Mouse (Mus musculus) G1E (cell line): ENCODE measurements around the gene Gpr179. TPM values are rescaled to one million over a fixed set of nuclear protein-coding genes. Genes with fewer than 3 reads are reported as not detected.

Experiments
- ATAC-seq: 2 replicates; pipeline ENCODE4 v1.8.0; 2016; ENCODE audit warnings: mild to moderate bottlenecking; ENCODE audit not compliant: insufficient number of reproducible peaks, poor library complexity, low FRiP score, severe bottlenecking; ENCODE audit errors: extremely low read depth
- DNase-seq: peaks from one replicate; pipeline ENCODE4 v3.0.0; 2012; ENCODE audit warnings: low spot score
- H3K27me3 ChIP-seq: 2 replicates; pipeline ENCODE4 v1.6.1; 2012; ENCODE audit warnings: mild to moderate bottlenecking, low read length, inconsistent platforms; ENCODE audit not compliant: insufficient read depth
- H3K36me3 ChIP-seq: replicated peaks from 2 replicates; pipeline ENCODE3; 2012; ENCODE audit warnings: mild to moderate bottlenecking, inconsistent platforms
- H3K4me1 ChIP-seq: 2 replicates; pipeline ENCODE4 v1.6.1; 2012; ENCODE audit warnings: low read depth, low read length, inconsistent platforms, mixed read lengths; ENCODE audit not compliant: insufficient read depth
- H3K4me3 ChIP-seq: 2 replicates; pipeline ENCODE4 v1.5.1; 2012; ENCODE audit warnings: low read depth, mild to moderate bottlenecking, inconsistent platforms, low read length, moderate library complexity, mixed read lengths
- H3K9me3 ChIP-seq: replicated peaks from 2 replicates; pipeline ENCODE4 v1.6.1; 2012; ENCODE audit warnings: inconsistent platforms
- CTCF ChIP-seq: IDR thresholded peaks from 2 replicates; pipeline ENCODE4 v1.5.1; 2012; ENCODE audit warnings: low read depth, low read length, inconsistent platforms, mixed read lengths
- GATA1 ChIP-seq: IDR thresholded peaks from 2 replicates; pipeline ENCODE4 v1.6.1; 2012; ENCODE audit warnings: borderline replicate concordance, low read length, inconsistent platforms, mixed read lengths
- GATA2 ChIP-seq: IDR thresholded peaks from 2 replicates; pipeline ENCODE4 v1.6.1; 2012; ENCODE audit warnings: low read depth, low read length, inconsistent platforms, borderline replicate concordance
- POLR2AphosphoS5 ChIP-seq: IDR thresholded peaks from 2 replicates; pipeline ENCODE4 v1.6.1; 2012; ENCODE audit warnings: low read depth, low read length, inconsistent platforms; ENCODE audit not compliant: insufficient replicate concordance
- TAL1 ChIP-seq: conservative IDR thresholded peaks from 2 replicates; pipeline ENCODE4 v1.6.1; 2012; ENCODE audit warnings: low read depth, low read length, inconsistent platforms, mixed read lengths
- polyA plus RNA-seq: library from polyadenylated mRNA; stranded (reverse); fragments of >175 nt; gene quantifications from 2 replicates; pipeline ENCODE4 v1.2.3, GENCODE M21; 2012
- total RNA-seq, 2 experiments: library from RNA; stranded (forward) in 1 of 2; stranded (reverse) in 1 of 2; fragments of 200-1000 nt in 1 of 2; fragments of >200 nt in 1 of 2; fragmentation: Nextera tagmentation in 1 of 2; gene quantifications; 2 replicates each; pipeline ENCODE4 v1.2.3; 2014 to 2017

Gpr179 gene
- total and polyA plus RNA-seq, 3 experiments, result 0.01 to 0.11 TPM; not detected in 1

GRCm38 (mm10) chr11:97308806-97309450 is 42.9 kb downstream of the Gpr179 start:
- H3K4me1 ChIP-seq, result peaks cover 30% of the 10 kb centered on the region
- TF ChIP-seq POLR2AphosphoS5, result no peak
- H3K36me3 ChIP-seq, result no peaks in the 10 kb centered on the region
- H3K4me3 ChIP-seq, result peak overlapping the region; percentile 65
- no peaks in the 10 kb centered on the region for H3K27me3 ChIP-seq
- H3K9me3 ChIP-seq, result no peaks in the 10 kb centered on the region
- DNase-seq (no peak), ATAC-seq (no peak)

GRCm38 (mm10) chr11:97307294-97308069 is 44.4 kb downstream of the Gpr179 start:
- no peak for ATAC-seq
- H3K4me3 ChIP-seq, result no peak overlapping the region
- peaks cover 34% of the 10 kb centered on the region for H3K4me1 ChIP-seq
- no peaks in the 10 kb centered on the region for H3K27me3 ChIP-seq
- no peak for DNase-seq
- H3K9me3 ChIP-seq, result no peaks in the 10 kb centered on the region
- no peak for TF ChIP-seq GATA1
- TF ChIP-seq TAL1, result no peak
- TF ChIP-seq CTCF, result no peak
- no peak for TF ChIP-seq GATA2
- no peak for TF ChIP-seq POLR2AphosphoS5
- H3K36me3 ChIP-seq, result no peaks in the 10 kb centered on the region

- no peak overlapping the region for H3K4me3 ChIP-seq
- no peaks in the 10 kb centered on the region for H3K36me3 ChIP-seq
- TF ChIP-seq GATA2 (no peak), CTCF (no peak), POLR2AphosphoS5 (no peak), TAL1 (no peak)
- no peak for DNase-seq
- no peaks in the 10 kb centered on the region for H3K9me3 ChIP-seq
- no peak for ATAC-seq
- H3K4me1 ChIP-seq, result peaks cover 24% of the 10 kb centered on the region
- no peaks in the 10 kb centered on the region; the same call in 1 of the 2 replicates for H3K27me3 ChIP-seq
These were observed 47.2 kb downstream of the Gpr179 start for GRCm38 (mm10) chr11:97304631-97305030.

- no peak for DNase-seq
- Histone ChIP-seq H3K4me3 (no peak overlapping the region), H3K27me3 (peaks cover 4% of the 10 kb centered on the region; the same call in 1 of the 2 replicates), H3K36me3 (no peaks in the 10 kb centered on the region), H3K9me3 (no peaks in the 10 kb centered on the region), H3K4me1 (peaks cover 18% of the 10 kb centered on the region)
- TF ChIP-seq GATA2, result no peak
- TF ChIP-seq POLR2AphosphoS5, result no peak
- TF ChIP-seq CTCF, result no peak
- TF ChIP-seq GATA1, result no peak
- TF ChIP-seq TAL1, result no peak
- no peak for ATAC-seq
These were observed 49.6 kb downstream of the Gpr179 start for GRCm38 (mm10) chr11:97302231-97302781.

- DNase-seq (no peak), ATAC-seq (no peak)
- TF ChIP-seq TAL1 (no peak), POLR2AphosphoS5 (no peak), GATA1 (no peak), CTCF (no peak), GATA2 (no peak)
- no peaks in the 10 kb centered on the region for H3K36me3 ChIP-seq
- peaks cover 18% of the 10 kb centered on the region for H3K4me1 ChIP-seq
- H3K9me3 ChIP-seq, result no peaks in the 10 kb centered on the region
- no peak overlapping the region for H3K4me3 ChIP-seq
- H3K27me3 ChIP-seq, result peaks cover 4% of the 10 kb centered on the region; the same call in 1 of the 2 replicates
These were observed 50.5 kb downstream of the Gpr179 start for GRCm38 (mm10) chr11:97301406-97301805.

- ATAC-seq, result no peak
- Histone ChIP-seq H3K27me3 (peaks cover 4% of the 10 kb centered on the region; the same call in 1 of the 2 replicates), H3K4me3 (no peak overlapping the region), H3K9me3 (no peaks in the 10 kb centered on the region), H3K36me3 (no peaks in the 10 kb centered on the region), H3K4me1 (peaks cover 26% of the 10 kb centered on the region)
- TF ChIP-seq CTCF, result no peak
- no peak for TF ChIP-seq TAL1
- no peak for TF ChIP-seq GATA2
- no peak for TF ChIP-seq GATA1
- no peak for TF ChIP-seq POLR2AphosphoS5
- no peak for DNase-seq
These were observed 51.9 kb downstream of the Gpr179 start for GRCm38 (mm10) chr11:97299939-97300338.
